Mouse (Mus musculus): Measurements from ENCODE around the gene Rpl22.

DNA sequence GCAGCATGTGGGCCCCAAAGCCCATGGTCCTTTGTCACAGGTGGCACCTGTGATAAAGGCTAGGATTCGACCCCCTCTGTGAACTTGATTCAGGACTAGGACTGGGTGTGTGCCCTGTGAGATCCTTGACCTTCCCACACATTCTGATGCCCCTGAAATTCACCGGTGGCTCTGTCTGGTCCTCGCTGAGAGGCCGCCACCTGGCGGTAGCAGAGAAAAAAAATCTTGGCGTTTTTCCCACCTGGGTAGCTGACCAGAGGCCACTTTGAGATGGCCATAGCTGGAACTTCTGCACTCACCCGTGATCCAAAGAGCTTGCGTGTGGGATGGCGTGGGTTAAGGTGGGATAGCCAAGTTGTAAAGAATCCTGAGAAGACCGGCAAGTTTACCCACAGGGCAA lies 40.0 kb upstream of the Rpl22 start:
- TF ChIP-seq POLR2A (IDR thresholded peaks at IDR 0.05; ENCODE audit: borderline replicate concordance, extremely low read depth, low read depth, low read length) (no peak), CTCF (IDR thresholded peaks at IDR 0.05; ENCODE audit: insufficient read depth, low read length) (peak; percentile 72)

Data from lung, adult 2 months (tissue).